ENCODE assay signal across 8 mouse cellular contexts in genomic region chr1:133076681-133077514, GRCm38 (mm10). TPM values are rescaled to one million over a fixed set of nuclear protein-coding genes. Genes with fewer than 3 reads are reported as not detected.
DNase-seq lines count a peak whose midpoint lies in the region; ATAC-seq lines count a peak whose summit lies in the region.

No protein-coding gene starts in this region.

- 41% methylated on average over 20 of the region's 20 CpGs for WGBS in liver, embryonic 11.5 days
- 52% methylated on average over 20 of the region's 20 CpGs for WGBS in forebrain, embryonic 15.5 days
- 26% methylated on average over 20 of the region's 20 CpGs for WGBS in intestine, embryonic 14.5 days
- 32% methylated on average over 20 of the region's 20 CpGs for WGBS in neural tube, embryonic 13.5 days

- H3K4me3 ChIP-seq in liver, embryonic 11.5 days (ENCODE audit: low read depth, low read length), result no peak overlapping the region
- H3K4me3 ChIP-seq in forebrain, embryonic 15.5 days, result no peak overlapping the region
- H3K4me3 ChIP-seq in intestine, embryonic 14.5 days (ENCODE audit: low read depth, low read length), result no peak overlapping the region
- H3K4me3 ChIP-seq in neural tube, embryonic 13.5 days, result no peak overlapping the region

- peak; percentile 29; the same call in 1 of the 2 replicates for ATAC-seq in liver, embryonic 11.5 days (replicated peaks; ENCODE audit: low FRiP score)
- ATAC-seq in forebrain, embryonic 15.5 days (replicated peaks), result no peak
- peak; percentile 56 for ATAC-seq in intestine, embryonic 14.5 days (replicated peaks; ENCODE audit: low FRiP score, low TSS enrichment, low read depth)
- ATAC-seq in neural tube, embryonic 13.5 days (ENCODE audit: low read depth), result no peak
- ATAC-seq in cerebellum, adult (ENCODE audit: insufficient number of reproducible peaks, low FRiP score, low TSS enrichment), result no peak

- no peak overlapping the region for H3K9ac ChIP-seq in liver, embryonic 11.5 days (ENCODE audit: low read depth, low read length)
- H3K9ac ChIP-seq in forebrain, embryonic 15.5 days (replicated peaks), result no peak overlapping the region
- H3K9ac ChIP-seq in intestine, embryonic 14.5 days (ENCODE audit: low read length), result no peak overlapping the region
- 0 out of 2 replicates have a peak overlapping the region, but pooled peaks have one; percentile 5 for H3K9ac ChIP-seq in neural tube, embryonic 13.5 days

- H3K27me3 ChIP-seq in liver, embryonic 11.5 days (replicated peaks; ENCODE audit: control insufficient read depth, insufficient read depth, low read length), result no peaks in the 10 kb centered on the region
- H3K27me3 ChIP-seq in forebrain, embryonic 15.5 days, result no peaks in the 10 kb centered on the region
- H3K27me3 ChIP-seq in intestine, embryonic 14.5 days (replicated peaks; ENCODE audit: control insufficient read depth, insufficient read depth, low read length), result no peaks in the 10 kb centered on the region
- no peaks in the 10 kb centered on the region for H3K27me3 ChIP-seq in neural tube, embryonic 13.5 days

- H3K4me1 ChIP-seq in liver, embryonic 11.5 days (replicated peaks; ENCODE audit: control insufficient read depth, insufficient read depth, low read length), result peaks cover 26% of the 10 kb centered on the region
- H3K4me1 ChIP-seq in forebrain, embryonic 15.5 days, result peaks cover 54% of the 10 kb centered on the region
- H3K4me1 ChIP-seq in intestine, embryonic 14.5 days (replicated peaks; ENCODE audit: control insufficient read depth, insufficient read depth, low read length), result peaks cover 25% of the 10 kb centered on the region
- H3K4me1 ChIP-seq in neural tube, embryonic 13.5 days (replicated peaks), result peaks cover 63% of the 10 kb centered on the region

- H3K36me3 ChIP-seq in liver, embryonic 11.5 days (ENCODE audit: control insufficient read depth, insufficient read depth, low read length), result no peaks in the 10 kb centered on the region; the same call in 1 of the 2 replicates
- H3K36me3 ChIP-seq in forebrain, embryonic 15.5 days, result peaks cover 27% of the 10 kb centered on the region
- H3K36me3 ChIP-seq in intestine, embryonic 14.5 days (ENCODE audit: control insufficient read depth, insufficient read depth, low read length), result peaks cover 13% of the 10 kb centered on the region
- H3K36me3 ChIP-seq in neural tube, embryonic 13.5 days, result peaks cover 66% of the 10 kb centered on the region

- no peak overlapping the region for H3K27ac ChIP-seq in liver, embryonic 11.5 days (ENCODE audit: low read depth, low read length)
- peak overlapping the region; percentile 86 for H3K27ac ChIP-seq in forebrain, embryonic 15.5 days (replicated peaks)
- peak overlapping the region; percentile 79 for H3K27ac ChIP-seq in intestine, embryonic 14.5 days (ENCODE audit: low read depth)
- peak overlapping the region; percentile 71 for H3K27ac ChIP-seq in neural tube, embryonic 13.5 days (replicated peaks)

- no peak overlapping the region for H3K4me2 ChIP-seq in liver, embryonic 11.5 days
- no peak overlapping the region for H3K4me2 ChIP-seq in forebrain, embryonic 15.5 days (replicated peaks)
- no peak overlapping the region for H3K4me2 ChIP-seq in intestine, embryonic 14.5 days (ENCODE audit: low read length)
- H3K4me2 ChIP-seq in neural tube, embryonic 13.5 days, result no peak overlapping the region

- no peak for DNase-seq in liver, embryonic 11.5 days (ENCODE audit: low spot score)
- DNase-seq in liver, result no peak
- DNase-seq in intestine, embryonic 14.5 days (ENCODE audit: low spot score), result no peak
- no peak for DNase-seq in adrenal gland, postnatal 36 days
- no peak for DNase-seq in layer of hippocampus, postnatal 14 days (ENCODE audit: low spot score in 2 of 2)

- H3K9me3 ChIP-seq in liver, embryonic 11.5 days (ENCODE audit: control insufficient read depth, low read length), result no peaks in the 10 kb centered on the region
- H3K9me3 ChIP-seq in forebrain, embryonic 15.5 days, result no peaks in the 10 kb centered on the region
- no peaks in the 10 kb centered on the region for H3K9me3 ChIP-seq in intestine, embryonic 14.5 days (ENCODE audit: control insufficient read depth, low read length)
- no peaks in the 10 kb centered on the region for H3K9me3 ChIP-seq in neural tube, embryonic 13.5 days

RNA-seq across cellular contexts. Expression of gene Pik3c2b, which starts 31.4 kb away (rescaled TPM):
- polyA plus RNA-seq in liver, embryonic 11.5 days (2014; fragmentation: Nextera tagmentation; extraction: Ambion mirVana), result 3.4 and 3.5 TPM in 2 replicates
- polyA plus RNA-seq in forebrain, embryonic 15.5 days (2015; fragmentation: Nextera tagmentation; extraction: Ambion mirVana), result 15.7 and 18.7 TPM in 2 replicates
- polyA plus RNA-seq in intestine, embryonic 14.5 days (2014; fragmentation: Nextera tagmentation; extraction: Ambion mirVana), result 9.8 and 11.4 TPM in 2 replicates
- polyA plus RNA-seq in neural tube, embryonic 13.5 days (2015; fragmentation: Nextera tagmentation; extraction: Ambion mirVana), result 13.9 and 14.0 TPM in 2 replicates
- 1 to 10 TPM; 5.4 to 6.3 TPM for total RNA-seq in adrenal gland, postnatal 36 days (2021)
- 10 to 100 TPM; 18.0 to 19.1 TPM for total RNA-seq in layer of hippocampus, postnatal 14 days (2021)

RNA-seq across cellular contexts. Expression of gene Mdm4, which starts 46.5 kb away (rescaled TPM):
- polyA plus RNA-seq in liver, embryonic 11.5 days (2014; fragmentation: Nextera tagmentation; extraction: Ambion mirVana), result 40.6 and 41.9 TPM in 2 replicates
- polyA plus RNA-seq in forebrain, embryonic 15.5 days (2015; fragmentation: Nextera tagmentation; extraction: Ambion mirVana), result 46.8 and 48.3 TPM in 2 replicates
- 49.7 TPM in 2 replicates for polyA plus RNA-seq in intestine, embryonic 14.5 days (2014; fragmentation: Nextera tagmentation; extraction: Ambion mirVana)
- 30.0 and 33.6 TPM in 2 replicates for polyA plus RNA-seq in neural tube, embryonic 13.5 days (2015; fragmentation: Nextera tagmentation; extraction: Ambion mirVana)
- 10 to 100 TPM; 66.4 to 83.1 TPM for total RNA-seq in adrenal gland, postnatal 36 days (2021)
- total RNA-seq in layer of hippocampus, postnatal 14 days (2021), result 10 to 100 TPM; 91.6 to 94.7 TPM

RNA-seq across cellular contexts. Expression of gene Ppp1r15b, which starts 54.0 kb away (rescaled TPM):
- 89.0 and 95.4 TPM in 2 replicates for polyA plus RNA-seq in liver, embryonic 11.5 days (2014; fragmentation: Nextera tagmentation; extraction: Ambion mirVana)
- polyA plus RNA-seq in forebrain, embryonic 15.5 days (2015; fragmentation: Nextera tagmentation; extraction: Ambion mirVana), result 31.8 and 32.0 TPM in 2 replicates
- polyA plus RNA-seq in intestine, embryonic 14.5 days (2014; fragmentation: Nextera tagmentation; extraction: Ambion mirVana), result 50.6 and 54.4 TPM in 2 replicates
- 27.8 and 30.8 TPM in 2 replicates for polyA plus RNA-seq in neural tube, embryonic 13.5 days (2015; fragmentation: Nextera tagmentation; extraction: Ambion mirVana)
- total RNA-seq in adrenal gland, postnatal 36 days (2021), result 10 to 100 TPM; 92.4 to 97.3 TPM
- 10 to 100 TPM; 45.3 to 45.9 TPM for total RNA-seq in layer of hippocampus, postnatal 14 days (2021)

Comparison
In these comparisons a context has a peak if more than half of its experiments do, and no peak if none do; other contexts are left out.
1. ATAC-seq: peak in liver, embryonic 11.5 days (single experiment) and intestine, embryonic 14.5 days (single experiment); none in forebrain, embryonic 15.5 days (single experiment), neural tube, embryonic 13.5 days (single experiment) and cerebellum, adult (single experiment).